Mouse (Mus musculus) heart, adult 18-20 months (tissue): Measurements from ENCODE around the gene Hist2h2ac. TPM values are rescaled to one million over a fixed set of nuclear protein-coding genes. Genes with fewer than 3 reads are reported as not detected.
A peak's percentile ranks its signal among the peaks of the same experiment; 100 is the strongest.
"Not testable (repeated sequence)": the region's sequence is repeated elsewhere in the genome, so short reads cannot be mapped to it uniquely, and the experiment has no call there.

ENCODE experiments used
- DNase-seq, 2 experiments: peaks; one replicate each; pipeline ENCODE4 v3.0.0; 2021 to 2022; ENCODE audit warnings: mixed read lengths in 1 of 2
- long read RNA-seq, 2 experiments: library from polyadenylated mRNA; stranded (forward); transcript quantifications; one replicate each; pipeline ENCODE4 v2.0.0; 2021
- total RNA-seq, 2 experiments: library from RNA; stranded (reverse); gene quantifications; 2 replicates each; pipeline ENCODE4 v1.2.3; 2021

Hist2h2ac gene
- total RNA-seq: 10 to 100 TPM; 18.4 to 22.1 TPM
- long read RNA-seq, experiment 1: 0 reads
- long read RNA-seq, experiment 2: 0 reads

DNA sequence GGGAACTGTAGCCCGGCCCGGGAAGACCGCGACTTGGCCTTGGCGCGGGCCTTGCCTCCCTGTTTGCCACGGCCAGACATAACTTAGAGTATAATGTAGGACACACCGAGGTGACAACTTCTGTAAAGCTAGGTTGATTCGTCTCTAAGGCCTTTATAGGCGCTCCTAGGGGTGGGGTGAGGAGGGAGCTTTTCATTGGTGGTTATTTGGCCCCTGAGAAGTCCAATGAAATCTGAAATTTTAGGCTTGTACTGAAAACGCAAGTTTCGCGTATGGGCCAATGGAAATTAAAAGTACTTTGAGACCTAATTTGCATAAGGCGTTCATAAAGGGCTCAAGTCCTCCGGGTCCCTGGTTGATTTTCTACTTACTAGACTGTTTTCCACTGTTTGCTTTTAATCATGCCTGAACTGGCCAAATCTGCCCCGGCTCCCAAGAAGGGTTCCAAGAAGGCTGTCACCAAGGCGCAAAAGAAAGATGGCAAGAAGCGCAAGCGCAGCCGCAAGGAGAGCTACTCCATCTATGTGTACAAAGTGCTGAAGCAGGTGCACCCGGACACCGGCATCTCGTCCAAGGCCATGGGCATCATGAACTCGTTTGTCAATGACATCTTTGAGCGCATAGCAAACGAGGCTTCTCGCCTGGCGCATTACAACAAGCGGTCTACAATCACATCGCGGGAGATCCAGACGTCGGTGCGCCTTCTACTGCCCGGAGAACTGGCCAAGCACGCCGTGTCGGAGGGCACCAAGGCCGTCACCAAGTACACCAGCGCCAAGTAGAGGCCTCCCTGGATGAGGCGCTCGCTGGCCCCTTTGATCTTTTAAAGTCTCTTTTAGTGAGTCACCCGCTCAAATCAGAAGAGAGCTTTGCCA, at the start of gene Hist2h2ac, which contains the start of gene Hist2h2be:
Gene Hist2h2ac (minus strand): TSS at position 116 of the 875 bp plus-strand sequence.
Gene Hist2h2be (plus strand): TSS at position 355 of the 875 bp plus-strand sequence.
- peak; percentile 94 to 96 for DNase-seq

DNA sequence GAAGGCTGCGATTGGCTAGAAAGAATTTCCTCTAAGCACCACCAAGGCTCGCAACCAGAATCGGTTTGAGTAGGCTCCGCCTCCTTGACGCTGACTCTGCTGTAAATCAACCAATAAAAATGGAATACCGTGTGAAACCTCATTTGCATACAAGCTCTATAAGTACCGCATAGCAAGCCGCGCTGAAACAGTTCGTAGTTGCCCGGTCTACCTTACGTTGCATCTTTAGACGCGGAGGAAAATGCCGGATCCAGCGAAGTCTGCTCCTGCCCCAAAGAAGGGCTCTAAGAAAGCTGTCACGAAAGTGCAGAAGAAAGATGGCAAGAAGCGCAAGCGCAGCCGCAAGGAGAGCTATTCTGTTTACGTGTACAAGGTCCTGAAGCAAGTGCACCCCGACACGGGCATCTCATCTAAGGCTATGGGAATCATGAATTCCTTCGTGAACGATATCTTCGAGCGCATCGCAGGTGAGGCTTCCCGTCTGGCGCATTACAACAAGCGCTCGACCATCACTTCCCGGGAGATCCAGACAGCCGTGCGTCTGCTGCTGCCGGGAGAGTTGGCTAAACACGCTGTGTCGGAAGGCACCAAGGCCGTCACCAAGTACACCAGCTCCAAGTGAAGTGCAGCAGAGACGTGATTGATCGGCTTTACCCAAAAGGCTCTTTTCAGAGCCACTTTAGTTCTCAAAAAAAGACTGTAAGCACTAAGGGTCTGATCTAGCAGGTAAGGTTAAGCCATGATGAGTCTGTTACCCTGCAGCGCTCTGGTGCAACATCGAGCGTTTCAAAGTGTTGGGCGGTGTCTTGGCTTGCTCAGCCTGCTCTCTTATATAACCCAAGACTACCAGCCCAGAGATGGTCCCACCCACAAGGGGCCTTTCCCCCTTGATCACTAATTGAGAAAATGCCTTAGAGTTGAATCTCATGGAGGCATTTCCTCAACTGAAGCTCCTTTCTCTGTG, 49.1 kb upstream of the Hist2h2ac start, which contains the start of gene Hist2h2bb:
Gene Hist2h2bb (plus strand): TSS at position 242 of the 964 bp plus-strand sequence.
- peak; percentile 94 to 97 for DNase-seq

DNA sequence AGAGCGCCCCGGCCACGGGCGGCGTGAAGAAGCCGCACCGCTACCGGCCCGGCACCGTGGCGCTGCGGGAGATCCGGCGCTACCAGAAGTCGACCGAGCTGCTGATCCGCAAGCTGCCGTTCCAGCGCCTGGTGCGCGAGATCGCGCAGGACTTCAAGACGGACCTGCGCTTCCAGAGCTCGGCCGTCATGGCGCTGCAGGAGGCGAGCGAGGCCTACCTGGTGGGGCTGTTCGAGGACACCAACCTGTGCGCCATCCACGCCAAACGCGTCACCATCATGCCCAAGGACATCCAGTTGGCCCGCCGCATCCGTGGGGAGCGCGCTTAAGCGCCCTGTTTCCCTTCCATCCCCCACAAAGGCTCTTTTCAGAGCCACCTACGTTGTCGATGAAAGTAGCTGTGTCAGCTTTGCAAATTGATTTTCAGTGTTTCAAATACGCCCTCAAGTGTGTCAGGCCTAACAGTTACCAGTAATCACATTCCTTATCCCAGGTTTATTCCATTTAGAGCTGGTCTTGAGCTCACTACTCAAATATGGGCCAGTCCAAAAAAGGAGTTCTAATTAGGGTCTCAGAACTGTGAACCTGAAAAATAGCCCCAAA, 48.2 kb upstream of the Hist2h2ac start:
- DNase-seq: not testable (repeated sequence)

DNA sequence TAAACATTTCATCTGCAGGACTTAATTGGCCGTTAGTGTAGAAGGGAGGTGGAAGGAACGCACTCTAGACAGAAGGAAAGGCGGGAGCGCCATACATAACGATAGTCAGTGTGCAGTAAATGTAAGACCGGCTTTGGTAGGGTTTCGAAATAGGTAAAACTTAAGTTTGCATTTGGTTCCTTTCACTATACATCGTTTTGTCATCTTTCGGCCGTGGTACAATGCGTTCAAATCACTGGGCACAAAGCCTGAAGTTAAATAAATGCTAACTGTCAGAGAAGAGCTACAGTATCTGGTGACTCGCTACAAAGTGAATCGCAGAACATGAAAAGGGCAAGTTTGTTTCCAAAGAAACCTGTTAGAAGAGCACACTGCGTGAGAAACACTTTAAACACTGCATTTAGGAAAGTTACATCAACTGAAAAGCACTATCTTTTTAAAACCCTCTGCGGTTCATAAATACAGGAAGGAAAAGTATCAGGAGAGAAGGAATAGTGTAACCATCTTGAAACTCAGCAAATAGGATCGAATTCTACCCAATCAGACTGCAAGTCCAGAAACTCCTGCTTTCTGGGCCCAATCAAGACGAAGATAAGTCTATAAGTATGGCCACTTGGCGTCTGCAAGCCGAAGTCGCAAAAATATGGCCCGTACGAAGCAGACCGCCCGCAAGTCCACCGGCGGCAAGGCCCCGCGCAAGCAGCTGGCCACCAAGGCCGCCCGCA, 47.5 kb upstream of the Hist2h2ac start, which contains the start of gene Hist2h3b:
Gene Hist2h3b (plus strand): TSS at position 604 of the 725 bp plus-strand sequence.
- peak; percentile 85 to 89 for DNase-seq

DNA sequence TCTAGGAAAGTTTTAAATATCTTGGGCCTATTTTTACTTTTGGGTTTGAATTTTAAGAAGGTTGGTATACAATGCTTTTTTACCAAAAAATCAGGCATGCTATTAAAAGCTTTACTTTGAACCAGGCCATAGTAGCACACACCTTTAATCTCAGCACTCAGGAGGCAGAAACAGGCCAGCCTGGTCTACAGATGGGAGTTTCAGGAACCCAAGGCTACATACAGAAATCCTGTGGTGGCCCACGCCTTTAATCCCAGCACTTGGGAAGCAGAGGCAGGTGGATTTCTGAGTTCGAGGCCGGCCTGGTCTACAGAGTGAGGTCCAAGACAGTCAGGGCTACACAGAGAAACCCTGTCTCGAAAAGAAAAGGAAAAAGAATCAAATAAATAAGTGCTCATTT, 46.9 kb upstream of the Hist2h2ac start:
- no peak for DNase-seq

DNA sequence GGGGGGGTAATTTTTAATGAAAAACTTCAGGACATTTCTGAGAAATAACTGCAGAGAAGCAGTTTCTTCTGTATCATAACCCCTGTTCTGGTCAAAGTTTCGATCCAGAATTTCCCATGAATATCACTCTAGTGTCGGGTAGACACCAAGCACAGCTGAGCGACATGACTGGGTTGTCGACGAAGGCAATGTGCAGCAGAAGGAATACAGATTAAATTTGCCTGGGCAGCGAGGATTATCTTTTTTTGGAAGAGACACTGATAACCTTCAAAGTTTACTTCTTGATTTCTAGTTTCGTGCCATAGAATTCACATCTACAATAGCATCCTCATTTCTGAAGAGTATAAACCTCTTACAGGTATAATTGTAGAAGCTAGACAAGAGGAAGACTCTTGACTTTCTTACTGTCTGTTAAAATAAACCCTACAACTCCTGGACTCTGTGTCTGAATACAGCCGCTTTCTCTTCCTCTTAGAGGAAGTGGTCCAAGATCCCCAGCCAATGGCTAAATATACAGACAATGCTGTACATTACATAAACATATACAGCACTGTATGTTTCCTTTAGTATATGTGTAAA, 45.5 kb upstream of the Hist2h2ac start:
- no peak for DNase-seq

DNA sequence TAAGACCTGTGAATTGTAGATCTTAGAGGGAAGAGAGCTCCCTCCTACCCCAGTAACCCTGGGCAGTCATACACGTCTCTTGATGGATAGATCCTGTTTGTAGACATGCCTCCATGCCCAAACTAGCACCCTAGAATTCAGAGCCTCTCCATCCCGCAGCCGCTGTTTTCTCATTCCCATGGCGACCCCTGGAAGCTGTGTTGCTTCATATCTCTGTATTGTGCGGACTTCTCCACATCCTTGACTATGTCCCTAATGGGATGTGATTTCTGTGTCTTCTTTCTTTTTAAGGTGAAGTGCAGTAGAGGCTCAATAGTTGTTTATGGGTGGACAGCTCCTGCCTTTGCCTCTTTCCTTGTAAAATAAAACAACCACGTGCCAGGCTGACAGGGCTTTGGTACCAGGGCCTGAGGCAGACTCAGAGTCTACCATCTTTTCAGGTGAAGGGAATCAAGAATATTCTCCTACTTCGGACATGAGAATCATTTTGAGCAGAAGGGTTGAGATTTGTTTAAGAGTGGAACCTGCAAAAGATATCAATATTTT, 43.8 kb upstream of the Hist2h2ac start:
- DNase-seq: peak in 1 of 2 experiments; percentile 38

DNA sequence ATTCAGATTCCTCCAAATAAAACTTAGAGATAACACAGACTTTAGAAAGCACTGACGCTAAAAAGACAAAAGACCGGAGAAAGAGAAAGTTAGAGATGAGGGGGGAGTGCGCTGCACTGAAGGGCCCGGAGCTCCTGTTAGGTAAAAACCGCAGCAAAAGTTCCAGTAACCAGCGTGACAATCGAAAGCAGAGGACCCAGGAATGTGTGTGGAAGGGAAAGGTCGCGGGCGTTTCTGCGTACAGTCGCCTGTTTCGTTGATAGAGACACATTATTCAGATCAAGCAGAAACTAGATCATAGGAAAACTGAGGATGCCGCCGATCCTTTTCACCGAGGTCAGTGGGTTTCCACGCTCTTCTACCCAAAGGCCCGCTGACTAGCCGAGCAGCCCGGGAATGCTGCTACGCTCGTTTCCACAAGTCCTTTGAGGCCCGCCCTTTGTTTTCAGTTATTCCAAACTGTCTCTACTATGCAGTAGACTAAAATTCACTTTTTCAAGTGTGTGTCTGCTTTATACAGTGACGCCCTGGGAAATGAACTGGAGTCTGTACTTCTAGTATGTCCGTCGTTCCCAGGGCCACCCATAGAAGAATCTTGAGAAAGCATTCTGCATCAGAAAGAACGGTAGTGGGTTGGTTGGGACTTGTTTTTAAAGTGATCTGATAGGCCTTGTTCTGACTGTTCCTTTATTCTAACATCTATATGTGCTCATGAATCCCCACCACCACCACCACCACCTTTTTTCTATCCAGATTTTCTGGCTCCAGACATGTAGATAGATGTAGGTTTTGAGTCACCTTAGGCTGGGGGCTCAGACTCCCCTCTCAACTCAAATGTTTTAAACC, 43.1 kb upstream of the Hist2h2ac start:
- peak in 1 of 2 experiments; percentile 82 for DNase-seq

DNA sequence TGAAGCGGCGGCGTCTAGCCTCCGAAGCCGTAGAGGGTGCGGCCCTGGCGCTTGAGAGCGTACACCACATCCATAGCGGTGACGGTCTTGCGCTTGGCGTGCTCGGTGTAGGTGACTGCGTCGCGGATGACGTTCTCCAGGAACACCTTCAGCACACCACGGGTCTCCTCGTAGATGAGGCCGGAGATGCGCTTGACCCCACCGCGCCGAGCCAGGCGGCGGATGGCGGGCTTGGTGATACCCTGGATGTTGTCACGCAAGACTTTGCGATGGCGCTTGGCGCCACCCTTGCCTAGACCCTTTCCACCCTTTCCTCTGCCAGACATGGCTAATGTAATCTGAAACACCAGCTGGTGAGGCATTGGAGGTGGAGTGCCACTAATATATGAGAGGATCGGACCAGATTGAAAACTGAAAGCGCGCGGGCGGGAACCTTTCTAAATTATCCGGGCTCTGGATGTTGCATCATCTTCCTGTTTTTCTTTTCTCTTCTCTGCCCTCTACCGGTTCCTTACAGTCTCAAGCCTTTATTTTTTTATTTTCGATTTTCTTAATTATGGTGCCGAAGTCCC, 42.4 kb upstream of the Hist2h2ac start, which contains the start of gene Hist2h4:
Gene Hist2h4 (minus strand): TSS at position 333 of the 572 bp plus-strand sequence.
- DNase-seq: peak; percentile 98 to 99

DNA sequence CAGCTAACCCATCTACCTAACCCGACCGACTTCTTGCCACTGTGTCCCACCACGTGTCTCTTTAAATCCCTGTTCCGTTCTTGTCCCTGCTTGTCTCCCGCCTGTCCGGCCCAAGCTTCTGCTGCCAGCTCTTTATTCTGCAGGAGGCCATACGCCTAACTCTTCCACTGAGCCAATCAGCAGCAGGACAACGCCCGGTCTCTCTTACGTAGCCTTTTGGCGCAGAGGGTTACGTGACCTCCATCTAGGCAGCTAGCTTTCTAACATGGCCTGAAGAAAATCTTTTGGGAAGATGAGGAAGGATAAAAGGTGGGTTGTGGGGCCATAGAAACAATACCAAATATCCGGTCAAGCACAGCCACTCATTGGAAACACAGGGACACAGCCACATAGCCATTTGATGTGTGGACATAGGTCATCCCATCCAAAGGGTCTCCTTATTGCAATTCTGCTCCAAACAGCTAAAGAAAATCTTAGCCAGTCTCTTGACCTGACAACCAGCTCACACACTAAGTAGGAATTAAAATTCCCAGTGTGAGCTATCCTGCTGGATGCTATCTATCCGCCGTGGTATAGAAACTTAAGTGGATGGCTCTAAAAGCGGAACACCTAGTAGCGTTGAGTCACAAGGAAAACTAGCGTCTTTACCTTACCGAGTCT, 41.7 kb upstream of the Hist2h2ac start:
- DNase-seq: peak; percentile 92 to 95

DNA sequence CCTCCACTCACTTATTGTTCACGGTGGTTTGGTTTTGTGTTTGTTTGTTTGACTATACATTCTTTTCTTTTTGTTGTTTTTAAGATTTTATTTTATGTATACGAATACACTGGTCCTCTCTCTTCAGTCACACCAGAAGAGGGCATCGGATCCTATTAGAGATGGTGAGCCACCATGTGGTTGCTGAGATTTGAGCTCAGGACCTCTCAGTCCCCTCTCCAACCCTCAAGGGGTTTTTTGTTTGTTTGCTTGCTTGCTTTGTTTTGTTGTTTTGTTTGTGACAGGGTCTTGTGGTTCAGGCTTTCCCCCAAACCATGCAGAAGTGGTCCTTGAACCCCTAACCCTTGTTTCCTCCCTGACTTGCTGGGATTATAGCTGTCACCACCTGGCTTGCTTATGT, 40.9 kb upstream of the Hist2h2ac start:
- DNase-seq: no peak

DNA sequence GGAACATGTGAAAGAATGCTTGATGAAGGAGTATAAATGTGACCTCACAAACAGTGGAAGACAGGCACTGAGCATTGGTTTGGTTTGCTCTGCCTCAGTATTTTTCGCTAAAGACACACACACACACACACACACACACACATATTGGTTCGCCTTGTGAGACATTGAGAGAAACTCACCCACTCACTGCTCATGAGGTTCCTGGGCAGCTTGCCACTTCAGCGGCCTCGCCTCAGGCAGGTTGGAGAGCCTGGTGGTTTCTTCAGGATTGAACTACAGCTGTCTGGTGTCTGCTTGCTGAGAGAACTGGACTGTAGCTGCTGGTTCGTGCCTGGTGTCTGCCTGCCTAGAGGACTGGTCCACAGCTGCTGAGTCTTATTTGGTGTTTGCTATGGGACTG, 39.5 kb upstream of the Hist2h2ac start:
- no peak for DNase-seq

DNA sequence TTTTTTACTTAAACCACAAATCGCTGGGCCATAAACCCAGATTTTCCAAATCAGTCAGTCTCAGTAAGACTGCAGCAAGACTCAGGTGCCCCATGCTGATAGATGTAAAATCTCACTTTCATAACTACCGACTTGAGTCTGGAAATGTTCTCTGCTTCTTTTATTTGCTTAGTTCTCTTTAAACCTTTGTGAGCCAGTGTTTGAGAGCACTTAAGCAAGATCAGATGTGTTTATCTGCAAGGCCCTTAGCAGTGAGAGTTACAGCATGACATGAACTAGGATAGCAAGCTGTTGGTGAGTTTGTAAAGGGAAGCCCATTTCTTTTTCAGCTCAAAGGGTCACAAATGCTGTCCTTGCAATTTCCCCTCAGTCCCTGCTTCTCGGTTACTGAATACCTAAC, 36.5 kb upstream of the Hist2h2ac start:
- DNase-seq: no peak

DNA sequence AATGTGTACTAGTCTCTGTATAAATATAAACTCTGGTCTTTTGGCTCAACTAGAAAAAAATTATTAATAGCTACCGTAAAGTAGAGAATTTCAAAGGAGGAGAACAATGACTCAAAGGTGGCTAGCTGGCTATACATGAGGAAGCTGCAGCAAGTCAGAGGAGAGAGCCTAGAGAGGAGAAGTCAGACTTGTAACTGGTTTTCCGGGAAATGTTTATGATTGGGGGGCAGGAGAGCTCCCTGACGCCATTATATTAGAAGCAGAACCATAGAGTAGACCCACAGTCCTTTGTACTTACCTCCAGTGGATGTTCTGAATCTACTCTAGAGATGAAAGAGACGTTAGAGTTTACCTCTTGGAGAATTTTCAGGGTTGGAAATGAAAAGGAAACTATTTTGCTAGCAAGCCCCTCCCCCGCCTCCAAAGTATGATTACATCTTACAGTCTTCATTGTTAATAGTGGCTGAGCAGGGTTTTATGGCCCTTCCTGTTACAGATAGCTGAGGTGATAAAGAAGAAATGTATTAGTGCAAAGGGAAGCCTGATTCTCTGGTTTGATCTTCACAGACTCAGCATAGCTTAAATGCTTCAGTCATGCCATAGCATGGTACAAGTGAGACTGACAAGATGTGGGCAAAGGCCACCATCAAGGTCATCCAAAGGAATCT, 35.4 kb upstream of the Hist2h2ac start:
- DNase-seq: no peak

DNA sequence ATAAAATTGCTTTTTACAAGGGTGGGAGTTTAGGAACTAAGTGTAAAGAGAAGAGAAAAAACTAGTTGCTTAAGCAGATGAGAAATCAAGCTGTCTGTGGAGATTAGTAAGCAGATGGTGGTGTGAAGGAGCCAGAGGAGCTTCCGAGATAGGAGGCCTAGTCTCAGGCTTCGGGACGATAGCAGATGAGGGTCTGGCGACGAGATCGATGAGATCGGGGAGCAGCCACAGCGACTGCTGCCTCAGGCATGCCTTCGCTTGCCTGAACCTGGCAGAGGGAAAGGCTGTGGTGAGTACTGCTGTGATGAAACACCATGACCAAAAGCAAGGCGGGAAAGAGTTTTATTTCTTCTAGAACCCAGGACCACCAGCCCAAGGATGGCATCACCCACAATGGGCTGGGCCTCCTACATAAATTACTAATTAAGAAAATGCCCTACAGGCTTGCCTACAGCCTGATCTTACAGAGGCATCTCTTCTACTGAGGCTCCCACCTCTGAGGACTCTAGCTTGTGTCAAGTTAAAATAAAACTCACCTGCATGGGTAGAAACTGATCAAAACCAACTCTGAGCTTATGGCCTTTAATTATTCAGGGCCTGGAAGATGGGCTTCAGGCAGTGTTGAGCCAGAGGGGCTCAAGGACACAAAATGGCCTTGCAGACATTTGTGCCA, 34.1 kb upstream of the Hist2h2ac start:
- no peak for DNase-seq

DNA sequence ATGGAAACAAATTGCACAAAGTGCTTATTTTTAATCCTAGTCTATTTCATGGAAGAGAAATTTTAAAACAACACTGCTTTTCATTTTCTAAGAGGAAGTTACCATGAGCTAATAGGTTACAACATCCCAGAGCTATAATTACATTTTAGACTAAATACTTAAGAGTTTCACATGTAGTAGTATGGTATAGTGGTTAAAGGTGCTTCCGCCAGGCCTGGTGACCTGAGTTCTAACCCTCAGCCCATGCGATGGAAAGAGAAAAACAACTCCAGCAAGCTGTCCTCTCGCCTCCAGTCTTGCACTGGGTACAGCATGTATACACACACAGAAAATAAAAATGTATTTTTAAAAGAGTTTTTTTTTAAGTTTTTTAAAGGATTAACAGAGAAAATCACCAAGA, 31.1 kb upstream of the Hist2h2ac start:
- DNase-seq: no peak

DNA sequence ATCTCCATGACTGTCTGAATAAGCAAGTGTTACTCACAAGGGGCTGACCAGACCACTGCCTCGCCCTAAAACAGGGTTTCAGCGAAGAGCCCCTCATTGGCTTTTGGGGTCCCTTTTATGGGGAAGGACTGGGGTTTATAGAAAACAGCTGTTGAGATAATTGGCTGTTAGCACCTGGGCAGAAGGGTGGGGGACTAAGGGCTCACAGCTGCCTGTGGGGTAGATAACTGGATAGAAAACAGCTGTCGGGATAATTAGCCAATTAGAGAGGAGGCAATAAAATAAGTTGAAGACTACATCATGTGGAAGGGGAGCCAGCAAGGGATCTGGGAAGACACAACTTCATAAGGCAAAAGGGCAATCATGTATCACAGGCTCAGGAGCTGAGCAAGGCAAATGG, 30.2 kb upstream of the Hist2h2ac start:
- no peak for DNase-seq

DNA sequence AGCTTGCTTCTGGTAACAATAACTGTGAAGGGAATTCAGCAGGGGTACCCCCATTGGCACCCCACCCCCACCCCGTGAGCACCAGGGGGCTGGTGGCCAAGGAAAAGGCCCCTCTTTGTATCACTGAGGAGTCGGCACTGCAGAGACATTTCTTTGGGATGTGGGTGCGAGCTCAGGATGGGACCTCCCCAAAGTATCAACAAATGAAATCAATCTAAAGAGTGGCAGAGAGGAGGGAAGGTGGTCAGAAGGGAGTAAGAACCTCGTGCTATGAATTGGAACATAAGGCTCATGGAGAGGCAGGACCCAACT, 28.3 kb upstream of the Hist2h2ac start:
- DNase-seq: no peak
